20 mouse cellular contexts compared by ENCODE assay signal in genomic region chr12:76585028-76585427, GRCm38 (mm10). TPM values are rescaled to one million over a fixed set of nuclear protein-coding genes. Genes with fewer than 3 reads are reported as not detected.
DNase-seq lines count a peak whose midpoint lies in the region; ATAC-seq and TF ChIP-seq lines count a peak whose summit lies in the region.
"Had no signal": no experiment of that assay in that cellular context is flagged by ENCODE, and none has a peak within 500 bp of the region (broad histone marks: within the 10 kb centered on the region; RNA-seq: fewer than 3 reads in every experiment).

No protein-coding gene starts in this region.

- H3K4me1 ChIP-seq in embryonic facial prominence, embryonic 13.5 days = peaks cover 19% of the 10 kb centered on the region
- H3K4me1 ChIP-seq in embryonic facial prominence, embryonic 10.5 days = peaks cover 29% of the 10 kb centered on the region
- no peaks in the 10 kb centered on the region for H3K4me1 ChIP-seq in ES-Bruce4 (ENCODE audit: control insufficient read depth, insufficient read depth, low read length)

- no peak overlapping the region for H3K4me3 ChIP-seq in embryonic facial prominence, embryonic 13.5 days
- no peak overlapping the region for H3K4me3 ChIP-seq in embryonic facial prominence, embryonic 10.5 days
- no peak overlapping the region for H3K4me3 ChIP-seq in left cerebral cortex, adult 2 months
- no peak overlapping the region for H3K4me3 ChIP-seq in ES-Bruce4 (ENCODE audit: low read depth, low read length)
- H3K4me3 ChIP-seq: embryonic facial prominence, embryonic 15.5 days; forebrain, embryonic 10.5 days; limb, embryonic 12.5 days; liver, embryonic 15.5 days had no signal

- H3K9me3 ChIP-seq in embryonic facial prominence, embryonic 13.5 days = no peaks in the 10 kb centered on the region
- H3K9me3 ChIP-seq in embryonic facial prominence, embryonic 10.5 days = no peaks in the 10 kb centered on the region
- H3K9me3 ChIP-seq in ES-Bruce4 (replicated peaks; ENCODE audit: control insufficient read depth, insufficient read depth, low read length, poor library complexity, severe bottlenecking) = 0 out of 2 replicates have a peak, but pooled peaks cover 4% of the 10 kb centered on the region
- H3K9me3 ChIP-seq: embryonic facial prominence, embryonic 15.5 days; limb, embryonic 12.5 days; liver, embryonic 15.5 days had no signal

- DNase-seq in embryonic facial prominence, embryonic 10.5 days (ENCODE audit: low spot score) = no peak
- DNase-seq in left cerebral cortex, adult 2 months (ENCODE audit: extremely low spot score in 1 of 2, low spot score in 2 of 2) = no peak
- no peak for DNase-seq in left cerebral cortex, postnatal 10 days (ENCODE audit: extremely low spot score in 1 of 2, low spot score in 2 of 2)
- DNase-seq in induced T-regulatory cell, adult 2 months (ENCODE audit: low read depth) = peak; percentile 22
- DNase-seq in urinary bladder, postnatal 10 days (ENCODE audit: low spot score) = no peak
- DNase-seq in spleen, postnatal 10 days (ENCODE audit: low spot score in 2 of 2) = no peak
- DNase-seq: adrenal gland, adult 2 months; cerebellum, adult 9-11 months; forebrain, postnatal 0 days; kidney, adult 8-10 months; kidney, postnatal 36 days; right cerebral cortex, postnatal 4 days; thymus, postnatal 14 days had no signal

- TF ChIP-seq CTCF in left cerebral cortex, adult 2 months (IDR thresholded peaks at IDR 0.05) = peak; percentile 13
- TF ChIP-seq CTCF in ES-Bruce4 (IDR thresholded peaks at IDR 0.05; ENCODE audit: low read depth, low read length) = peak; percentile 14

- H3K36me3 ChIP-seq in embryonic facial prominence, embryonic 13.5 days = no peaks in the 10 kb centered on the region
- H3K36me3 ChIP-seq in embryonic facial prominence, embryonic 10.5 days (replicated peaks) = no peaks in the 10 kb centered on the region
- no peaks in the 10 kb centered on the region for H3K36me3 ChIP-seq in ES-Bruce4 (ENCODE audit: control insufficient read depth, insufficient read depth, low read length, poor library complexity, severe bottlenecking)
- H3K36me3 ChIP-seq: embryonic facial prominence, embryonic 15.5 days; forebrain, embryonic 10.5 days; limb, embryonic 12.5 days; liver, embryonic 15.5 days had no signal

- no peak for TF ChIP-seq POLR2A in ES-Bruce4 (IDR thresholded peaks at IDR 0.05; ENCODE audit: insufficient read depth, low read length)

- H3K9ac ChIP-seq in embryonic facial prominence, embryonic 13.5 days = no peak overlapping the region
- H3K9ac ChIP-seq in ES-Bruce4 (ENCODE audit: low read depth, poor library complexity, severe bottlenecking) = no peak overlapping the region
- H3K9ac ChIP-seq: embryonic facial prominence, embryonic 15.5 days; forebrain, postnatal 0 days; limb, embryonic 12.5 days; liver, embryonic 15.5 days had no signal

- H3K4me2 ChIP-seq in embryonic facial prominence, embryonic 13.5 days = no peak overlapping the region
- H3K4me2 ChIP-seq: embryonic facial prominence, embryonic 15.5 days; limb, embryonic 12.5 days; liver, embryonic 15.5 days had no signal

- no peak for ATAC-seq in embryonic facial prominence, embryonic 13.5 days (ENCODE audit: insufficient number of reproducible peaks, insufficient read depth, low FRiP score, low TSS enrichment, low read depth)
- ATAC-seq: CD4-positive, CD25-positive, alpha-beta regulatory T cell, adult 4 months; forebrain, postnatal 0 days had no signal

- no peak for TF ChIP-seq EP300 in ES-Bruce4 (IDR thresholded peaks at IDR 0.05; ENCODE audit: insufficient read depth, low read depth, low read length)

- H3K27me3 ChIP-seq in embryonic facial prominence, embryonic 13.5 days = no peaks in the 10 kb centered on the region
- no peaks in the 10 kb centered on the region for H3K27me3 ChIP-seq in embryonic facial prominence, embryonic 10.5 days (replicated peaks; ENCODE audit: low read depth, poor library complexity, severe bottlenecking)
- H3K27me3 ChIP-seq in ES-Bruce4 (ENCODE audit: control insufficient read depth, insufficient read depth, low read length, poor library complexity, severe bottlenecking) = no peaks in the 10 kb centered on the region
- H3K27me3 ChIP-seq: embryonic facial prominence, embryonic 15.5 days; limb, embryonic 12.5 days had no signal

- intact Hi-C loops in left cerebral cortex, adult 2 months (cut with DNase I) = no loop called here
- intact Hi-C loops in left cerebral cortex, postnatal 10 days (cut with DNase I) = no loop called here

- 0 out of 2 replicates have a peak overlapping the region, but pooled peaks have one; percentile 40 for H3K27ac ChIP-seq in embryonic facial prominence, embryonic 13.5 days
- no peak overlapping the region for H3K27ac ChIP-seq in embryonic facial prominence, embryonic 10.5 days (replicated peaks)
- no peak overlapping the region for H3K27ac ChIP-seq in left cerebral cortex, adult 2 months
- H3K27ac ChIP-seq in ES-Bruce4 (ENCODE audit: insufficient read depth, low read length) = no peak overlapping the region
- H3K27ac ChIP-seq: embryonic facial prominence, embryonic 15.5 days; forebrain, embryonic 10.5 days; limb, embryonic 12.5 days; liver, embryonic 15.5 days had no signal

RNA-seq across cellular contexts. Expression of gene Plekhg3, which starts 54.3 kb away (rescaled TPM):
- 5.7 and 6.5 TPM in 2 replicates for polyA plus RNA-seq in embryonic facial prominence, embryonic 13.5 days (2015; fragmentation: Nextera tagmentation; extraction: Ambion mirVana)
- 3.3 and 3.9 TPM in 2 replicates for polyA plus RNA-seq in embryonic facial prominence, embryonic 10.5 days (2016; fragmentation: Nextera tagmentation; extraction: Ambion mirVana)
- 10 to 100 TPM; 15.0 to 15.2 TPM for total RNA-seq in left cerebral cortex, adult 2 months (2021)
- 1 to 10 TPM; 3.8 to 4.8 TPM for total RNA-seq in left cerebral cortex, postnatal 10 days (2021)
- polyA plus RNA-seq in ES-Bruce4 (2011; ENCODE audit: insufficient read depth, insufficient read length, low read depth, missing spikeins) = 25.3 and 28.5 TPM in 2 replicates
